Comparison of ENCODE assay signal across 24 mouse cellular contexts in genomic region chr3:138156651-138157050, GRCm38 (mm10). TPM values are rescaled to one million over a fixed set of nuclear protein-coding genes. Genes with fewer than 3 reads are reported as not detected.
DNase-seq lines count a peak whose midpoint lies in the region; ATAC-seq and TF ChIP-seq lines count a peak whose summit lies in the region.
"Had no signal": no experiment of that assay in that cellular context is flagged by ENCODE, and none has a peak within 500 bp of the region (broad histone marks: within the 10 kb centered on the region; RNA-seq: fewer than 3 reads in every experiment).

No protein-coding gene starts in this region.

- WGBS in forebrain, postnatal 0 days = 62% methylated on average over 10 of the region's 10 CpGs
- WGBS in forebrain, embryonic 14.5 days = 70% methylated on average over 10 of the region's 10 CpGs
- WGBS in hindbrain, postnatal 0 days = 64% methylated on average over 10 of the region's 10 CpGs
- 71% methylated on average over 10 of the region's 10 CpGs for WGBS in hindbrain, embryonic 16.5 days

- no peaks in the 10 kb centered on the region for H3K4me1 ChIP-seq in forebrain, postnatal 0 days (ENCODE audit: insufficient read depth)
- no peaks in the 10 kb centered on the region for H3K4me1 ChIP-seq in forebrain, embryonic 14.5 days (ENCODE audit: control insufficient read depth, insufficient read depth, low read length)
- no peaks in the 10 kb centered on the region for H3K4me1 ChIP-seq in hindbrain, postnatal 0 days (ENCODE audit: insufficient read depth, low read length)
- H3K4me1 ChIP-seq in hindbrain, embryonic 16.5 days (ENCODE audit: control insufficient read depth, insufficient read depth, low read depth, low read length) = no peaks in the 10 kb centered on the region
- H3K4me1 ChIP-seq: forebrain, embryonic 13.5 days; heart, embryonic 15.5 days; hindbrain, embryonic 13.5 days had no signal

- no peak for TF ChIP-seq CTCF in forebrain, postnatal 0 days (IDR thresholded peaks at IDR 0.05; ENCODE audit: low read depth)
- TF ChIP-seq CTCF in hindbrain, postnatal 0 days (IDR thresholded peaks at IDR 0.05; ENCODE audit: low read depth) = no peak

- H3K36me3 ChIP-seq in forebrain, postnatal 0 days (ENCODE audit: insufficient read depth) = no peaks in the 10 kb centered on the region
- H3K36me3 ChIP-seq in forebrain, embryonic 14.5 days (ENCODE audit: control insufficient read depth, insufficient read depth, low read length) = no peaks in the 10 kb centered on the region; the same call in 1 of the 2 replicates
- H3K36me3 ChIP-seq in hindbrain, postnatal 0 days (ENCODE audit: insufficient read depth, low read length) = peaks cover 4% of the 10 kb centered on the region; the same call in 1 of the 2 replicates
- 0 out of 2 replicates have a peak, but pooled peaks cover 2% of the 10 kb centered on the region for H3K36me3 ChIP-seq in hindbrain, embryonic 16.5 days (ENCODE audit: control insufficient read depth, insufficient read depth, low read length)

- DNase-seq in cerebellum, postnatal 10 days = peak; percentile 81 to 90
- no peak for DNase-seq in cerebellum, adult 8-10 months
- no peak for DNase-seq in forebrain, postnatal 0 days
- no peak for DNase-seq in forebrain, embryonic 14.5 days (ENCODE audit: low spot score)
- peak; percentile 44 for DNase-seq in hindbrain, postnatal 0 days (ENCODE audit: low spot score)
- DNase-seq in retina, postnatal 1 day = peak; percentile 32
- no peak for DNase-seq in retina, embryonic 14.5 days (ENCODE audit: low spot score)
- DNase-seq: adrenal gland, postnatal 10 days; B cell, adult 2 months; cerebellum, adult 11 months; heart, adult 2 months; heart, postnatal 14 days; kidney, adult 8-10 months had no signal

- no peak overlapping the region for H3K9ac ChIP-seq in forebrain, postnatal 0 days
- no peak overlapping the region for H3K9ac ChIP-seq in forebrain, embryonic 14.5 days (ENCODE audit: low read length)
- no peak overlapping the region for H3K9ac ChIP-seq in hindbrain, postnatal 0 days (replicated peaks; ENCODE audit: low read length)
- no peak overlapping the region for H3K9ac ChIP-seq in hindbrain, embryonic 16.5 days (ENCODE audit: low read depth, low read length)
- H3K9ac ChIP-seq: forebrain, embryonic 13.5 days; heart, embryonic 15.5 days; hindbrain, embryonic 13.5 days had no signal

- peak; percentile 32; the same call in 1 of the 2 replicates for ATAC-seq in forebrain, postnatal 0 days
- no peak for ATAC-seq in forebrain, embryonic 14.5 days
- peak; percentile 49; the same call in 1 of the 2 replicates for ATAC-seq in hindbrain, postnatal 0 days
- no peak for ATAC-seq in hindbrain, embryonic 16.5 days
- ATAC-seq: CD4-positive, CD25-positive, alpha-beta regulatory T cell, adult 4 months; forebrain, embryonic 13.5 days; intestine, embryonic 16.5 days had no signal

- no peak overlapping the region for H3K4me2 ChIP-seq in forebrain, postnatal 0 days (ENCODE audit: low read depth)
- H3K4me2 ChIP-seq in forebrain, embryonic 14.5 days (ENCODE audit: low read length) = no peak overlapping the region
- no peak overlapping the region for H3K4me2 ChIP-seq in hindbrain, postnatal 0 days (ENCODE audit: low read depth, low read length)
- H3K4me2 ChIP-seq in hindbrain, embryonic 16.5 days (ENCODE audit: low read length) = no peak overlapping the region
- H3K4me2 ChIP-seq: forebrain, embryonic 13.5 days; heart, embryonic 11.5 days; heart, embryonic 15.5 days; hindbrain, embryonic 13.5 days had no signal

- no peaks in the 10 kb centered on the region for H3K27me3 ChIP-seq in forebrain, postnatal 0 days (ENCODE audit: insufficient read depth, low read length)
- H3K27me3 ChIP-seq in forebrain, embryonic 14.5 days (replicated peaks; ENCODE audit: control insufficient read depth, insufficient read depth, low read length) = no peaks in the 10 kb centered on the region
- H3K27me3 ChIP-seq in hindbrain, postnatal 0 days (ENCODE audit: insufficient read depth, low read length) = no peaks in the 10 kb centered on the region
- H3K27me3 ChIP-seq in hindbrain, embryonic 16.5 days (replicated peaks; ENCODE audit: control insufficient read depth, insufficient read depth, low read length) = no peaks in the 10 kb centered on the region
- H3K27me3 ChIP-seq: forebrain, embryonic 13.5 days; heart, embryonic 15.5 days; hindbrain, embryonic 13.5 days had no signal

- H3K27ac ChIP-seq in forebrain, postnatal 0 days (ENCODE audit: low read depth, low read length) = no peak overlapping the region
- no peak overlapping the region for H3K27ac ChIP-seq in forebrain, embryonic 14.5 days (ENCODE audit: low read depth, low read length)
- peak overlapping the region; percentile 22; the same call in 1 of the 2 replicates for H3K27ac ChIP-seq in hindbrain, postnatal 0 days
- no peak overlapping the region for H3K27ac ChIP-seq in hindbrain, embryonic 16.5 days (ENCODE audit: low read depth, low read length)
- H3K27ac ChIP-seq: forebrain, embryonic 13.5 days; heart, adult 2 months; heart, embryonic 15.5 days; hindbrain, embryonic 13.5 days had no signal

- H3K4me3 ChIP-seq in forebrain, postnatal 0 days (ENCODE audit: low read depth, low read length) = no peak overlapping the region
- H3K4me3 ChIP-seq in forebrain, embryonic 14.5 days (ENCODE audit: low read depth, low read length) = no peak overlapping the region
- H3K4me3 ChIP-seq in hindbrain, postnatal 0 days (ENCODE audit: low read length) = no peak overlapping the region
- no peak overlapping the region for H3K4me3 ChIP-seq in hindbrain, embryonic 16.5 days (ENCODE audit: low read length)
- H3K4me3 ChIP-seq: forebrain, embryonic 13.5 days; heart, adult 2 months; heart, embryonic 15.5 days; hindbrain, embryonic 13.5 days had no signal

- H3K9me3 ChIP-seq in forebrain, postnatal 0 days (ENCODE audit: low read length) = no peaks in the 10 kb centered on the region
- no peaks in the 10 kb centered on the region for H3K9me3 ChIP-seq in forebrain, embryonic 14.5 days (replicated peaks; ENCODE audit: control insufficient read depth, low read length)
- H3K9me3 ChIP-seq in hindbrain, postnatal 0 days (ENCODE audit: low read length) = no peaks in the 10 kb centered on the region
- H3K9me3 ChIP-seq in hindbrain, embryonic 16.5 days (ENCODE audit: control insufficient read depth, low read length) = no peaks in the 10 kb centered on the region
- H3K9me3 ChIP-seq: forebrain, embryonic 13.5 days; G1E; heart, embryonic 15.5 days; hindbrain, embryonic 13.5 days had no signal

RNA-seq across cellular contexts. Expression of gene Mttp, which starts 11.9 kb away (rescaled TPM):
- total RNA-seq in forebrain, postnatal 0 days (2014; rRNA removed) = 6.4 and 7.5 TPM in 2 replicates
- 4.6 and 5.0 TPM in 2 replicates for polyA plus RNA-seq in forebrain, postnatal 0 days (2015; fragmentation: Nextera tagmentation; extraction: Ambion mirVana)
- polyA plus RNA-seq in forebrain, embryonic 14.5 days (2014; fragmentation: Nextera tagmentation; extraction: Ambion mirVana) = 7.5 and 8.6 TPM in 2 replicates
- 3.3 and 4.5 TPM in 2 replicates for total RNA-seq in hindbrain, postnatal 0 days (2014; rRNA removed)
- polyA plus RNA-seq in hindbrain, postnatal 0 days (2015; fragmentation: Nextera tagmentation; extraction: Ambion mirVana) = 6.3 and 6.6 TPM in 2 replicates
- polyA plus RNA-seq in hindbrain, embryonic 16.5 days (2015; fragmentation: Nextera tagmentation; extraction: Ambion mirVana) = 8.4 and 8.5 TPM in 2 replicates

RNA-seq across cellular contexts. Expression of gene Trmt10a, which starts 13.4 kb away (rescaled TPM):
- total RNA-seq in forebrain, postnatal 0 days (2014; rRNA removed) = 2.5 and 7.2 TPM in 2 replicates
- polyA plus RNA-seq in forebrain, postnatal 0 days (2015; fragmentation: Nextera tagmentation; extraction: Ambion mirVana) = 5.1 and 6.2 TPM in 2 replicates
- polyA plus RNA-seq in forebrain, embryonic 14.5 days (2014; fragmentation: Nextera tagmentation; extraction: Ambion mirVana) = 6.0 and 9.5 TPM in 2 replicates
- total RNA-seq in hindbrain, postnatal 0 days (2014; rRNA removed) = 2.8 and 3.1 TPM in 2 replicates
- 8.7 and 9.3 TPM in 2 replicates for polyA plus RNA-seq in hindbrain, postnatal 0 days (2015; fragmentation: Nextera tagmentation; extraction: Ambion mirVana)
- polyA plus RNA-seq in hindbrain, embryonic 16.5 days (2015; fragmentation: Nextera tagmentation; extraction: Ambion mirVana) = 6.4 and 7.9 TPM in 2 replicates

RNA-seq across cellular contexts. Expression of gene 4930579F01Rik, which starts 37.0 kb away (rescaled TPM):
- total RNA-seq in forebrain, postnatal 0 days (2014; rRNA removed) = not detected in 2 replicates
- polyA plus RNA-seq in forebrain, postnatal 0 days (2015; fragmentation: Nextera tagmentation; extraction: Ambion mirVana) = 0.09 TPM in 1 of 2 replicates, not detected in the other
- polyA plus RNA-seq in forebrain, embryonic 14.5 days (2014; fragmentation: Nextera tagmentation; extraction: Ambion mirVana) = not detected in 2 replicates
- total RNA-seq in hindbrain, postnatal 0 days (2014; rRNA removed) = not detected in 2 replicates
- 0.09 TPM in 1 of 2 replicates, not detected in the other for polyA plus RNA-seq in hindbrain, postnatal 0 days (2015; fragmentation: Nextera tagmentation; extraction: Ambion mirVana)
- polyA plus RNA-seq in hindbrain, embryonic 16.5 days (2015; fragmentation: Nextera tagmentation; extraction: Ambion mirVana) = not detected in 2 replicates
- total RNA-seq: adrenal gland, postnatal 10 days; adrenal gland, postnatal 4 days; G1E; heart, adult 2 months; heart, postnatal 14 days; hematopoietic stem cell, adult 5-6 weeks had no signal
- polyA plus RNA-seq: brain, embryonic 14.5 days; CD4-positive, CD25-positive, alpha-beta regulatory T cell, adult 4 months; forebrain, embryonic 13.5 days; G1E; heart, embryonic 11.5 days; heart, embryonic 15.5 days had no signal

Comparison
In these comparisons a context has a peak if more than half of its experiments do, and no peak if none do; other contexts are left out.
1. DNase-seq: peak in cerebellum, postnatal 10 days (2 of 2), hindbrain, postnatal 0 days (single experiment) and retina, postnatal 1 day (single experiment); none in cerebellum, adult 8-10 months (single experiment), forebrain, postnatal 0 days (single experiment), forebrain, embryonic 14.5 days (single experiment) and retina, embryonic 14.5 days (single experiment).
2. ATAC-seq: peak in forebrain, postnatal 0 days (single experiment) and hindbrain, postnatal 0 days (single experiment); none in forebrain, embryonic 14.5 days (single experiment) and hindbrain, embryonic 16.5 days (single experiment).